Mouse (Mus musculus) bone marrow, adult 2 months (tissue): ENCODE measurements around the gene Dennd1c. TPM values are rescaled to one million over a fixed set of nuclear protein-coding genes. Genes with fewer than 3 reads are reported as not detected.

Source experiments
- H3K27ac ChIP-seq: fragments of 200-500 bp; 2 replicates; pipeline ENCODE4 v1.5.1; 2012; ENCODE audit warnings: low read depth, mild to moderate bottlenecking, control low read depth, inconsistent platforms, low read length; ENCODE audit not compliant: control insufficient read depth, poor library complexity, insufficient read depth
- H3K4me1 ChIP-seq: fragments of 200-500 bp; 2 replicates; pipeline ENCODE4 v1.6.1; 2011; ENCODE audit warnings: low read length; ENCODE audit not compliant: control insufficient read depth, insufficient read depth
- H3K4me3 ChIP-seq: fragments of 200-500 bp; replicated peaks from 2 replicates; pipeline ENCODE3; 2011; ENCODE audit warnings: mild to moderate bottlenecking, low read depth, low read length, control low read depth; ENCODE audit not compliant: control insufficient read depth
- CTCF ChIP-seq: fragments of 200-500 bp; IDR thresholded peaks from 2 replicates; pipeline ENCODE4 v1.5.1; 2011; ENCODE audit warnings: low read length, control low read depth; ENCODE audit not compliant: control insufficient read depth, insufficient read depth
- POLR2A ChIP-seq: fragments of 200-500 bp; IDR thresholded peaks from 2 replicates; pipeline ENCODE4 v1.6.1; 2011; ENCODE audit warnings: low read depth, mild to moderate bottlenecking, control low read depth, low read length, borderline replicate concordance; ENCODE audit not compliant: control insufficient read depth
- WGBS: fragments of 180-500 bp; shearing (Covaris S2); methylation state at CpG from one replicate; pipeline ENCODE4 v1.1.7; 2018; 5-methylcytosine and 5-hydroxymethylcytosine counted together
- polyA plus RNA-seq: library from polyadenylated mRNA; stranded (reverse); fragments of >200 nt; gene quantifications from 2 replicates; pipeline ENCODE4 v1.2.4, GENCODE M21; 2011; ENCODE audit warnings: low replicate concordance; ENCODE audit not compliant: missing spikeins, insufficient read depth, insufficient read length

Dennd1c gene
- polyA plus RNA-seq, 1 experiment: 96.5 TPM

DNA sequence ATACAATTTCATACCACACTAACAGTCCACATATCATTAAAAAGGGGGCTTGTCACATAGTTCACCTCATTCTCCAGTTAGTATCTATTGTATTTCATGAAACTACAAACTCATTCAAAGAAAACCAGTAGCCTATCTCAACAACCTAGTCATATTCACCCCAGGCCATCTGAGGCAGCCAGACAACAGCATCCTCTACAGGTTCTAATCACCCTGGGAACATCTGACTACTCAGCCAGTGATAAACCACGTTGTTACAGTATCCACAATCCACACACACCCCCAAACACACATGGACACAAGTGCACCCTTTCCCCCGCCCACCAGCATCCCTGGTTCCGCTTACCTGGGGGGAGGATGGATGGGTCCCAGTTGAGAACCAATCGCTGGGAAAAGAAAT, 50.8 kb downstream of the Dennd1c start:
- Histone ChIP-seq H3K4me3 (no peak overlapping the region), H3K27ac (no peak overlapping the region), H3K4me1 (peaks cover 1% of the 10 kb centered on the region; the same call in 1 of the 2 replicates)
- WGBS: 74% methylated on average over 4 of the region's 4 CpGs
- no peak for TF ChIP-seq CTCF
- TF ChIP-seq POLR2A: no peak

DNA sequence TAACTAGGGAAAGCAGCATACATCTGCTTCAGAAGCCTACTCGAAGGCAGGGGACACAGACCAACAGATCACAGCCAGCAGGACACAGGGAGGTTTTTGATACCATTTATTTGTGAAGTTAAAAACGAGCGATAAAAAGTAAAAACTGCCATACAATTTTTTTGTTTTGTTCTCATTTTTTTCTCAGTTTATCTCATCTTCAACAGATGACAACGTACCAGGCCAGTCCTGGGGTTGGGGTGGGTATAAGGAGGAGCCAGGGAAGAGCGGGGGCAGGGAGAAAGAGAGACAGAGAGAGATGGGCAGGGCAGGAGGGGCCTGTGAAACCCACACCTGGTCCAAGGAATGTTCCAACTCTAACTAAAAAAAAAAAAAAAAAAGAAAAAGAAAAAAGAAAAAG, 57.4 kb downstream of the Dennd1c start:
- TF ChIP-seq POLR2A (no peak), CTCF (no peak)
- Histone ChIP-seq H3K4me1 (no peaks in the 10 kb centered on the region), H3K4me3 (no peak overlapping the region), H3K27ac (no peak overlapping the region)
- WGBS: 58% methylated on average over 5 of the region's 5 CpGs

DNA sequence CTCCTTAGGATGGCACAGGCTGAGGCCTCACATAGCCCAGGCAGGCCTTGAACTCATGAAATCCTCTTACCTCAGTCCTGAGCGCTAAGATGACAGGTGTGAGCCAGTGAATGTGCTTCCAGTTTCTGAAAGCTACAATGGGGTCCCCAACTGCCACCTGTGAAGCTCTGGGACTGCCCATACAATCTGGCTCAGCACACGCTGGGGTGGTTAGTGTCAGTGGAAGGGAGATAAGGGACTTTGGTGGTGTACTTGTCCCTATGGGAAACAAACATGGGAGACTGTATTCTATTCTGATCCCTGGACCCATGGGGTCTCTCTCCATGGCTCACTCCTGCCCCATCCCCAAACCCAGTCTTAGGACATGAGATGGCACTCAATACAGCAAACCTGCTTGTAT, 58.6 kb downstream of the Dennd1c start:
- TF ChIP-seq POLR2A: no peak
- no peak for TF ChIP-seq CTCF
- WGBS: 58% methylated on average over 2 of the region's 2 CpGs
- Histone ChIP-seq H3K4me3 (no peak overlapping the region), H3K27ac (no peak overlapping the region), H3K4me1 (no peaks in the 10 kb centered on the region)

Other genes starting within 250 kb of the Dennd1c start
- gene Rfx2, start 247.5 kb downstream of the Dennd1c start, polyA plus RNA-seq: 16.2 and 18.2 TPM in 2 replicates
- not detected in 2 replicates for gene Acsbg2, start 204.1 kb downstream of the Dennd1c start, polyA plus RNA-seq
- gene 1700061G19Rik, start 203.0 kb downstream of the Dennd1c start, polyA plus RNA-seq: 0.92 TPM in 1 of 2 replicates, not detected in the other
- 12.1 and 17.3 TPM in 2 replicates for gene Mllt1, start 143.1 kb downstream of the Dennd1c start, polyA plus RNA-seq
- gene Acer1, start 96.4 kb downstream of the Dennd1c start, polyA plus RNA-seq: not detected in 2 replicates
- 23.7 and 43.4 TPM in 2 replicates for gene Clpp, start 88.2 kb downstream of the Dennd1c start, polyA plus RNA-seq
- 4.4 and 11.1 TPM in 2 replicates for gene Alkbh7, start 81.2 kb downstream of the Dennd1c start, polyA plus RNA-seq
- gene Pspn, start 78.5 kb downstream of the Dennd1c start, polyA plus RNA-seq: not detected in 2 replicates
- 74.4 and 116 TPM in 2 replicates for gene Gtf2f1, start 67.2 kb downstream of the Dennd1c start, polyA plus RNA-seq
- not detected in 2 replicates for gene Gm17949, start 67.0 kb downstream of the Dennd1c start, polyA plus RNA-seq
- 56.3 and 56.9 TPM in 2 replicates for gene Khsrp, start 47.0 kb downstream of the Dennd1c start, polyA plus RNA-seq
- not detected in 2 replicates for gene Slc25a41, start 36.9 kb downstream of the Dennd1c start, polyA plus RNA-seq
- 2.4 TPM in 1 of 2 replicates, not detected in the other for gene Crb3, start 19.4 kb downstream of the Dennd1c start, polyA plus RNA-seq
- gene Slc25a23, start 18.7 kb downstream of the Dennd1c start, polyA plus RNA-seq: 2.8 and 8.1 TPM in 2 replicates
- gene Tubb4a, start 9.3 kb upstream of the Dennd1c start, polyA plus RNA-seq: 0.90 TPM in 1 of 2 replicates, not detected in the other
- gene Tnfsf9, start 26.8 kb upstream of the Dennd1c start, polyA plus RNA-seq: 0.75 and 1.6 TPM in 2 replicates
- gene Cd70, start 71.3 kb upstream of the Dennd1c start, polyA plus RNA-seq: not detected in 2 replicates
- 7.0 and 12.8 TPM in 2 replicates for gene Tnfsf14, start 115.7 kb upstream of the Dennd1c start, polyA plus RNA-seq
- 68.1 and 221 TPM in 2 replicates for gene C3, start 149.6 kb upstream of the Dennd1c start, polyA plus RNA-seq
- 15.7 and 37.5 TPM in 2 replicates for gene Gpr108, start 169.9 kb upstream of the Dennd1c start, polyA plus RNA-seq
- gene Trip10, start 170.9 kb upstream of the Dennd1c start, polyA plus RNA-seq: 7.0 and 15.4 TPM in 2 replicates
- gene Vav1, start 200.6 kb upstream of the Dennd1c start, polyA plus RNA-seq: 67.9 and 112 TPM in 2 replicates